In the genomic region with DNA sequence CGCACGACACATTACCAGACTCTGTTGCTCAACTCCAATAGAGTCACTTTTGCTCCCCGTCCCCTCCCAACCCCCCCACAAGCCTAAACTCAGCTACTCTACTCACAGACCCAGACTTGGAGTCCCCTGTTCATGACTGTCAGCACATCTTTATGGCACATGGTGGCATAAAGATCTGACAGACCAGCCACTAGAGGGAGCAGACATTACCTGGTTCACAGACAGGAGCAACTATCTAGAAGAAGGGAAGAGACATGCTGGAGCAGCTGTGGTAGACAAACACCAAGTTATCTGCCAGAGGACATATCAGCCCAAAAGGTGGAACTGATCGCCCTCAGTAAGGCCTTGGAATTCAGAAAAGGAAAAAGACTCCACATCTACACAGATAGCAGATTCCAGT, we compare ENCODE assay signal across 10 mouse cellular contexts. TPM values are rescaled to one million over a fixed set of nuclear protein-coding genes. Genes with fewer than 3 reads are reported as not detected.
A peak's percentile ranks its signal among the peaks of the same experiment; 100 is the strongest.
DNase-seq lines count a peak whose midpoint lies in the region; ATAC-seq and TF ChIP-seq lines count a peak whose summit lies in the region.
"Had no signal": no experiment of that assay in that cellular context is flagged by ENCODE, and none has a peak within 500 bp of the region (broad histone marks: within the 10 kb centered on the region; RNA-seq: fewer than 3 reads in every experiment).

No protein-coding gene starts in this region.

- no peak overlapping the region for H3K4me2 ChIP-seq in embryonic facial prominence, embryonic 11.5 days (ENCODE audit: low read depth, low read length)

- DNase-seq in embryonic facial prominence, embryonic 11.5 days (ENCODE audit: low spot score) = peak; percentile 44
- DNase-seq in embryonic facial prominence, embryonic 10.5 days (ENCODE audit: low spot score) = no peak
- DNase-seq in liver, adult 2 months (ENCODE audit: extremely low read depth, low read depth, low spot score) = peak; percentile 77
- DNase-seq in liver (no peak), Patski (ENCODE audit: low read depth, low spot score) (no peak)
- peak; percentile 61 for DNase-seq in lung, postnatal 36 days
- DNase-seq in spleen, postnatal 36 days (ENCODE audit: low spot score in 2 of 2) = no peak
- no peak for DNase-seq in cerebellum, adult 9-11 months

- H3K79me2 ChIP-seq in liver, adult 2 months (ENCODE audit: control insufficient read depth, insufficient read depth, low read length) = peaks cover 8% of the 10 kb centered on the region; the same call in 1 of the 2 replicates

- H3K9me3 ChIP-seq in embryonic facial prominence, embryonic 11.5 days (replicated peaks; ENCODE audit: control insufficient read depth, low read length) = no peaks in the 10 kb centered on the region
- peaks cover 3% of the 10 kb centered on the region; the same call in 1 of the 2 replicates for H3K9me3 ChIP-seq in embryonic facial prominence, embryonic 10.5 days

- TF ChIP-seq CTCF in liver, adult 2 months (IDR thresholded peaks at IDR 0.05; ENCODE audit: low read depth, low read length) = 0 out of 2 replicates have a peak, but pooled peaks have one; percentile 7
- peak; percentile 47 for TF ChIP-seq CTCF in Patski (IDR thresholded peaks at IDR 0.05)

- 75% methylated on average over 4 of the region's 4 CpGs for WGBS in embryonic facial prominence, embryonic 11.5 days
- 70% methylated on average over 4 of the region's 4 CpGs for WGBS in embryonic facial prominence, embryonic 10.5 days
- WGBS in liver, adult 2 months = 26% methylated on average over 4 of the region's 4 CpGs

- no peaks in the 10 kb centered on the region for H3K27me3 ChIP-seq in embryonic facial prominence, embryonic 11.5 days (ENCODE audit: control insufficient read depth, insufficient read depth, low read length)
- no peaks in the 10 kb centered on the region for H3K27me3 ChIP-seq in embryonic facial prominence, embryonic 10.5 days (replicated peaks; ENCODE audit: low read depth, poor library complexity, severe bottlenecking)
- H3K27me3 ChIP-seq in liver, adult 2 months (ENCODE audit: control insufficient read depth, insufficient read depth, low read length) = no peaks in the 10 kb centered on the region
- H3K27me3 ChIP-seq in Patski = no peaks in the 10 kb centered on the region

- in situ Hi-C loops in Patski (cut with MboI; ENCODE audit: low pct_unique_long_range_greater_than_20kb) = loop anchor here (10.0 kb wide), 1 partner anchor 108 kb away; no protein-coding TSS in a partner anchor

- H3K36me3 ChIP-seq in embryonic facial prominence, embryonic 11.5 days (replicated peaks; ENCODE audit: control insufficient read depth, insufficient read depth, low read depth, low read length) = no peaks in the 10 kb centered on the region
- H3K36me3 ChIP-seq in embryonic facial prominence, embryonic 10.5 days (replicated peaks) = no peaks in the 10 kb centered on the region
- H3K36me3 ChIP-seq in liver, adult 2 months (ENCODE audit: control insufficient read depth, insufficient read depth, low read length) = no peaks in the 10 kb centered on the region

- TF ChIP-seq POLR2A in liver, adult 2 months (IDR thresholded peaks at IDR 0.05; ENCODE audit: extremely low read depth, insufficient read depth, low read length) = no peak

- POLR2A ChIA-PET in Patski (lab: Charles Lee) = no interaction called here

- CTCF ChIA-PET in Patski (lab: Charles Lee) = interaction anchor here (1.2 kb wide), 1 partner anchor 51 kb away, joined by 4 read pairs; no protein-coding TSS in a partner anchor

- no peak overlapping the region for H3K4me3 ChIP-seq in embryonic facial prominence, embryonic 11.5 days (ENCODE audit: low read depth, low read length)
- no peak overlapping the region for H3K4me3 ChIP-seq in embryonic facial prominence, embryonic 10.5 days
- H3K4me3 ChIP-seq in liver, adult 2 months (ENCODE audit: insufficient read depth, low read depth, low read length) = no peak overlapping the region

- H3K4me1 ChIP-seq in embryonic facial prominence, embryonic 11.5 days (ENCODE audit: control insufficient read depth, insufficient read depth, low read length) = no peaks in the 10 kb centered on the region
- no peaks in the 10 kb centered on the region for H3K4me1 ChIP-seq in embryonic facial prominence, embryonic 10.5 days
- peaks cover 13% of the 10 kb centered on the region for H3K4me1 ChIP-seq in liver, adult 2 months (ENCODE audit: control insufficient read depth, insufficient read depth, low read length)

- H3K9ac ChIP-seq in embryonic facial prominence, embryonic 11.5 days (replicated peaks; ENCODE audit: low read length) = no peak overlapping the region
- no peak overlapping the region for H3K9ac ChIP-seq in liver, adult 2 months (ENCODE audit: low read depth, low read length)

- no peak overlapping the region for H3K27ac ChIP-seq in embryonic facial prominence, embryonic 11.5 days (replicated peaks; ENCODE audit: low read depth, low read length)
- H3K27ac ChIP-seq in embryonic facial prominence, embryonic 10.5 days (replicated peaks) = no peak overlapping the region
- peak overlapping the region; percentile 8; the same call in 1 of the 2 replicates for H3K27ac ChIP-seq in liver, adult 2 months (replicated peaks; ENCODE audit: insufficient read depth, low read depth, low read length)

- ATAC-seq in embryonic facial prominence, embryonic 11.5 days (replicated peaks; ENCODE audit: insufficient number of reproducible peaks, low FRiP score, low TSS enrichment, low read depth) = no peak
- ATAC-seq in Patski = no peak

RNA-seq across cellular contexts. Expression of a gene that starts 6.2 kb away (rescaled TPM):
- polyA plus RNA-seq in embryonic facial prominence, embryonic 11.5 days (2014; fragmentation: Nextera tagmentation; extraction: Ambion mirVana) = not detected in 2 replicates
- polyA plus RNA-seq in embryonic facial prominence, embryonic 10.5 days (2016; fragmentation: Nextera tagmentation; extraction: Ambion mirVana) = not detected in 2 replicates
- 282 and 329 TPM in 2 replicates for total RNA-seq in liver, adult 2 months (2014; rRNA removed)
- polyA plus RNA-seq in liver, adult 2 months (2012; rRNA removed) = 281 and 297 TPM in 2 replicates
- not detected for polyA plus RNA-seq in Patski (2021)
- total RNA-seq: megakaryocyte progenitor cell, adult 5-6 weeks had no signal

RNA-seq across cellular contexts. Expression of a gene that starts 16.1 kb away (rescaled TPM):
- polyA plus RNA-seq in embryonic facial prominence, embryonic 11.5 days (2014; fragmentation: Nextera tagmentation; extraction: Ambion mirVana) = not detected in 2 replicates
- polyA plus RNA-seq in embryonic facial prominence, embryonic 10.5 days (2016; fragmentation: Nextera tagmentation; extraction: Ambion mirVana) = not detected in 2 replicates
- total RNA-seq in liver, adult 2 months (2014; rRNA removed) = 1,124 and 1,219 TPM in 2 replicates
- polyA plus RNA-seq in liver, adult 2 months (2012; rRNA removed) = 1,436 and 1,472 TPM in 2 replicates
- not detected for polyA plus RNA-seq in Patski (2021)
- total RNA-seq: megakaryocyte progenitor cell, adult 5-6 weeks had no signal

RNA-seq across cellular contexts. Expression of a gene that starts 22.8 kb away (rescaled TPM):
- polyA plus RNA-seq in embryonic facial prominence, embryonic 11.5 days (2014; fragmentation: Nextera tagmentation; extraction: Ambion mirVana) = not detected in 2 replicates
- polyA plus RNA-seq in embryonic facial prominence, embryonic 10.5 days (2016; fragmentation: Nextera tagmentation; extraction: Ambion mirVana) = not detected in 2 replicates
- not detected in 2 replicates for total RNA-seq in liver, adult 2 months (2014; rRNA removed)
- 0.05 TPM in 1 of 2 replicates, not detected in the other for polyA plus RNA-seq in liver, adult 2 months (2012; rRNA removed)
- not detected for polyA plus RNA-seq in Patski (2021)
- total RNA-seq: megakaryocyte progenitor cell, adult 5-6 weeks had no signal
- polyA plus RNA-seq: intestine, embryonic 14.5 days had no signal

RNA-seq across cellular contexts. Expression of a gene that starts 25.8 kb away (rescaled TPM):
- not detected in 2 replicates for polyA plus RNA-seq in embryonic facial prominence, embryonic 11.5 days (2014; fragmentation: Nextera tagmentation; extraction: Ambion mirVana)
- polyA plus RNA-seq in embryonic facial prominence, embryonic 10.5 days (2016; fragmentation: Nextera tagmentation; extraction: Ambion mirVana) = not detected in 2 replicates
- 25.6 and 26.9 TPM in 2 replicates for total RNA-seq in liver, adult 2 months (2014; rRNA removed)
- polyA plus RNA-seq in liver, adult 2 months (2012; rRNA removed) = 20.4 and 36.7 TPM in 2 replicates
- not detected for polyA plus RNA-seq in Patski (2021)
- total RNA-seq: megakaryocyte progenitor cell, adult 5-6 weeks had no signal
- polyA plus RNA-seq: intestine, embryonic 14.5 days had no signal

Comparison
In these comparisons a context has a peak if more than half of its experiments do, and no peak if none do; other contexts are left out.
1. DNase-seq: peak in embryonic facial prominence, embryonic 11.5 days (single experiment), liver, adult 2 months (single experiment) and lung, postnatal 36 days (single experiment); none in embryonic facial prominence, embryonic 10.5 days (single experiment), liver (single experiment), Patski (single experiment), spleen, postnatal 36 days (0 of 2) and cerebellum, adult 9-11 months (single experiment).
2. RNA of a gene that starts 6.2 kb away (polyA plus RNA-seq): 281 to 297 TPM in liver, adult 2 months; not detected in embryonic facial prominence, embryonic 11.5 days, not detected in embryonic facial prominence, embryonic 10.5 days and not detected in Patski (single experiment); every median in the first group is over 100 times any median in the second.
3. RNA of a gene that starts 16.1 kb away (polyA plus RNA-seq): 1,436 to 1,472 TPM in liver, adult 2 months; not detected in embryonic facial prominence, embryonic 11.5 days, not detected in embryonic facial prominence, embryonic 10.5 days and not detected in Patski (single experiment); every median in the first group is over 1,000 times any median in the second.